Mouse (Mus musculus) neural tube, embryonic 10.5 days (tissue): ENCODE measurements at regions not wholly inside any gene's neighbourhood (a gene's known extent, or its start where the extent isn't known, plus 50 kb on each side); places are given as distances from the start of the nearest gene placed in this dataset.

Source experiments
- DNase-seq: peaks from one replicate; pipeline ENCODE4 v3.0.0-alpha.2; 2017; ENCODE audit warnings: low spot score; ENCODE audit errors: extremely low spot score

- DNase-seq, result peak; percentile 16
Measured at GRCm38 (mm10) chr6:31317741-31318225, 80.8 kb upstream of the Mkln1 start.

GRCm38 (mm10) chr6:31318506-31318905, 80.0 kb upstream of the Mkln1 start:
- DNase-seq, result peak; percentile 33

GRCm38 (mm10) chr6:31319431-31319830, 79.1 kb upstream of the Mkln1 start:
- no peak for DNase-seq

- no peak for DNase-seq
Measured at GRCm38 (mm10) chr6:31320141-31320830, 78.2 kb upstream of the Mkln1 start.

- no peak for DNase-seq
Measured at GRCm38 (mm10) chr6:31321066-31321846, 77.3 kb upstream of the Mkln1 start.

- DNase-seq, result no peak
Measured at GRCm38 (mm10) chr6:31321902-31322301, 76.6 kb upstream of the Mkln1 start.

- no peak for DNase-seq
Measured at GRCm38 (mm10) chr6:31323228-31324190, 75.0 kb upstream of the Mkln1 start.

- no peak for DNase-seq
Measured at GRCm38 (mm10) chr6:31324717-31325116, 73.8 kb upstream of the Mkln1 start.

GRCm38 (mm10) chr6:31325621-31326020, 72.9 kb upstream of the Mkln1 start:
- no peak for DNase-seq

- no peak for DNase-seq
Measured at GRCm38 (mm10) chr6:31330327-31330726, 68.2 kb upstream of the Mkln1 start.

GRCm38 (mm10) chr6:31330868-31331267, 67.7 kb upstream of the Mkln1 start:
- DNase-seq, result no peak

GRCm38 (mm10) chr6:31332254-31332653, 66.3 kb upstream of the Mkln1 start:
- no peak for DNase-seq

- no peak for DNase-seq
Measured at GRCm38 (mm10) chr6:31332714-31333113, 65.8 kb upstream of the Mkln1 start.

GRCm38 (mm10) chr6:31333228-31333922, 65.2 kb upstream of the Mkln1 start:
- DNase-seq, result no peak

- no peak for DNase-seq
Measured at GRCm38 (mm10) chr6:31334086-31334485, 64.4 kb upstream of the Mkln1 start.

- DNase-seq, result no peak
Measured at GRCm38 (mm10) chr6:31339122-31339947, 59.2 kb upstream of the Mkln1 start.

GRCm38 (mm10) chr6:31339948-31340250, 58.6 kb upstream of the Mkln1 start:
- DNase-seq, result no peak

GRCm38 (mm10) chr6:31345366-31346084, 53.0 kb upstream of the Mkln1 start:
- no peak for DNase-seq

- DNase-seq, result no peak
Measured at GRCm38 (mm10) chr6:31348333-31348732, 50.2 kb upstream of the Mkln1 start.
